Mouse (Mus musculus) embryo, embryonic 11 days (tissue): ENCODE data around the gene Rims1.

ENCODE experiments used
- DNase-seq: peaks from one replicate; pipeline ENCODE4 v3.0.0-alpha.2; 2015

Gene Rims1

GRCm38 (mm10) chr1:22572720-22573119 lies 233.1 kb downstream of the Rims1 start:
- DNase-seq = no peak

- no peak for DNase-seq
Measured at GRCm38 (mm10) chr1:22546273-22546672, 259.5 kb downstream of the Rims1 start.

GRCm38 (mm10) chr1:22538129-22538528 lies 267.7 kb downstream of the Rims1 start:
- no peak for DNase-seq

- no peak for DNase-seq
Measured at GRCm38 (mm10) chr1:22536776-22537175, 269.0 kb downstream of the Rims1 start.

DNA sequence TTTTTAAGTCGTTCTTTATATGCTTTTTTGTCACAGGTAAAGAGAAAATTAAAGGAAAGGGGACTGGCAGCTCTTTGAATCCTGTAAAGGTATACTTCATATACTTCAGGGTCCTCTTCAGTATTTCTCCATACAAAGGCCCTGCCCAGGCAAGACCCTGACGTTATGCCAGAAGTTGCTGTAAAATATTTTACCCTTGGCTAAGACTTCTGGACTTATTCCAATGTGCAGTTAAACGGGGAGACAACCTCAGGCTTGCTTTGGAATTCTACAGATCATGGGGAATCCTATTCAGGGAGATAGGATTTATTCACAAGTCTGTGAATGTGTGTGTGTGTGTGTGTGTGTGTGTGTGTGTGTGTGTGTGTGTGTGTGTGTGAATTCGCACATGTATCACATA lies 270.7 kb downstream of the Rims1 start:
- no peak for DNase-seq

DNA sequence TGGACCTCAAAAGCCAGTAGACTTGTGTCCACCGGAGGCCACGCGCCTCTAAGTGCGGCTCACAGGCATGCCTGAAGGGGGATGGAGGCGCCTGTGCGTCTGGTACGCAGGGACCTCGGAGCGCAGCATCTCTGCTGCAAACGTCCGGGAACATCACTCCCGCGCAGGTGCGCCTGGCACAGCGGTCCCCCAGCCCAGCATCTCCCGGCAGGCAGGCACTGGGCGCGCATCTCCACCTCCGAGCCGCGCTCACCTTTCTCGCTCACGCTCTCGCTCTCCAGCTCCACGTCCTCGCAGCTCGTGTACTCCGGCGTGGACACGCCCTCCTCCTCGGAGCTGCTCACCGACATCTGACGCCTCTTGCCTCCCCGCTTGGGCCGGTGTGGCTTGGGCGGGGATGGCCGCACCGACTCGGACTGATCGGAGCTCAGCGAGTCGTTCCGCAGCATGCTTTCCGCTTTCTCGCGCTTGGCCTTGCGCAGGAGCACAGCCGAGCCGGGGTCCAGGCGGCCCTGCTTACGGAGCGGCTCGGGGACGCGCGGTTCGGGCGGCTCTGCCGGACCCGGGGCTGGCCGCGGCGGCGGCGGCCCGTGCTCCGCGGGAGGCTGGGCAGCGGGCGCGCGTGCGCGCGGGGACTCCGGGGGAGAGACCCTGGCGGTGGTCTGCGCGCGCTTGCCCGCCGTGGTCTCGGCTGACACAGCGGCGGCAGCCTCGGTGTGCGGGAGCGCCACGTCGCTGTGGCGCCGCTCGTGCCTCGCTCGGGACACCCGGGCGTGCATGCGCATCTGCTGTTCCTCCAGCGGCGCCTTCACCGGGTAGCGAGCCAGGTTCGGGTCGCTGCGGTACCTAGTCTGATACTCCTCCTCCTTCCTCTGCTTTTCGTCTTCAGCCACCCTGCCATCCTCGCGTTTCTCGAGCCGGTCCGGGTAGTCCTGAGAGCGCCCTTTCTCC lies 272.4 kb downstream of the Rims1 start:
- DNase-seq = peak; percentile 77

DNA sequence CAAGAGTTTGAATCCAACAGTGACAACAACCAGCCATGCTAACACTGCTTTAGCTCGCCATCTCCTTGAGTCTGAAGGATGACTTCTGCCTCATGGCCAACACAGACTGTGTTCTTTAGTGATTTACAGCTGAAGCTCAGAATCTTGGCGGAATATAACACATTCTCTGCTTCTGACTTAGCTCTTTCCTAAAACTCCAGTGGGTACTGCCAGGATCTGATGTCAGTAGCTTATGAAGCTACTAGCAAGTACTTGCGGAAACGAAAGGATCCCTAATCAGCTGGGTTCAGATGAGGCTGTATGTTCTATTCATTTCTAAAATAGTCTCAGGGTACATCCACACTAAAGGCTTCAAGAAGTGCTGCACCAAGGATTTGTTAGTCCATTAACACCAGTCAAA lies 290.7 kb downstream of the Rims1 start:
- no peak for DNase-seq

DNA sequence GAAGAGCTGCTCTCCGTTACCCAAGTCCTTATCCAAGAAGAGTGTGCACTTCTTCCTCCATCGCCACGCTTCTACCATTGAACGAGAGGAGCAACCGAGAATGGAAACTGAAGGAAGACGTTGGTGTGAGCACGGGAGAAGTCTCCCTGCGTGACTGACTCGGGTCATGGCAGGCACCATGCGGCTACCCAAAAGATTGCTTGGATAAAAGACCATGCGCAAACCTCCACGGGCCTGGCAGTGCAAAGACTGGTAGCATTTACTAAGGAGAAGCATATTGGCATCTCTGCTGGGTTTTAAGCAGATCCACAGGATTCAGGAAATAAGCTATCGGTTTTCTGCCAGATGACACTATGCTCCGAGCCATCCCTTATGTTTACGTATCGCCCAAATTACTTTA lies 293.4 kb downstream of the Rims1 start:
- DNase-seq = no peak

DNA sequence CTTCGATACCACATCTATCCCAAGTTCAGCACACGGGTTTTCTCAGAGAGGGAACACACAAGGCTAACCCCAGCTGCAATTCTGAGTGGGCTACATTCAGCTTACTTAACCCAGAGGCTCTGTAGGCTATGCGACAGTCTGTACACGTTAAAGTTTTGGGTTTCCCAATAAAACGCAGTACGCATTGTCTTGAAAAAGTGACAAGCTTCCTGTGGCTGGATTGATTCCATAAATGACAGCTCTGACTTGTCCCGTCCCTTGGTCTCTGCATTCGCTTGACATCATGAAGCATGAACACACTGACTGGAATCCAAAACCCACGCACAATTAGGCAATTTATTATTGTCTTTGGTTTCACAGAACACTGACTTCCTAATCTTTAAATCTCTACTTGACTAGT lies 294.2 kb downstream of the Rims1 start:
- DNase-seq = no peak

GRCm38 (mm10) chr1:22508735-22509615 lies 296.8 kb downstream of the Rims1 start:
- no peak for DNase-seq

- DNase-seq = peak; percentile 76
Measured at GRCm38 (mm10) chr1:22487270-22487864, 318.4 kb downstream of the Rims1 start.

- no peak for DNase-seq
Measured at GRCm38 (mm10) chr1:22476220-22476619, 329.6 kb downstream of the Rims1 start.

- DNase-seq = no peak
Measured at GRCm38 (mm10) chr1:22467033-22467432, 338.8 kb downstream of the Rims1 start.

DNA sequence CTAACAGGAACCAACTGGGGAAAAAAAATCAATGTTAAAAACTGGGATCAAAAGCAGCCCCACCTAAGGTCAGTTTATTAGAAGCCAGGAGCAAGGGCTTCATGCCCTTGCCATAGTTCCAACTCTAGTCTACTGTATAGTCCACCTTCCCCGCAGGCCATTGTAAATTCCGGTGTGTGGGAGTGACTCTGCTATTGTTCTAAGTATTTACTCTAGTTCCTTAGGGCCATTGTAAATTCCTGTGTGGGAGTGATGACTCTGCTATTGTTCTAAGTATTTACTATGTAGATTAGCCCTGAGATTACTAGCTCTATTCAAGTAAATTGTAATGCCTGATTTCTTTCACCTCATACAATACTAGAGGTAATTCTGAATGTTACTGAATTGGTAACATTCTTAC lies 339.2 kb downstream of the Rims1 start:
- DNase-seq = no peak

DNA sequence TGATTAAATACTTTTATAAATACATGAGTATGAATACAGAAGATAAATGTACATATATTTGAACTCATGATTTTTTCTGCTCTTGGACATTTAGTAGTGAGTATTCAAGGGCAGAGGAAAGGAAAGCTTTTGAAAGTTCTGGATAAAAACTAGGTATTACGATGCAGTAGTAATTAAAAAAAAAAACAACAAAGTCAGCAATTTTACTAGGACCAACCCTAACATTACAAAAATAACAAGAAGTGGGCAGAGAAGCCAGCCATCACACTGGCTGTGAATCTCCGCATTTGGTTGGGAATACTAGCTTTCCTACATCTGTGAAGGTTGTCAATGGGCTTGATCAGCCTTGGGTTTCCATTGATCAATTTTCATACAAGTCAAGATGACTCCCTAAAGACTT lies 381.8 kb downstream of the Rims1 start:
- no peak for DNase-seq

DNA sequence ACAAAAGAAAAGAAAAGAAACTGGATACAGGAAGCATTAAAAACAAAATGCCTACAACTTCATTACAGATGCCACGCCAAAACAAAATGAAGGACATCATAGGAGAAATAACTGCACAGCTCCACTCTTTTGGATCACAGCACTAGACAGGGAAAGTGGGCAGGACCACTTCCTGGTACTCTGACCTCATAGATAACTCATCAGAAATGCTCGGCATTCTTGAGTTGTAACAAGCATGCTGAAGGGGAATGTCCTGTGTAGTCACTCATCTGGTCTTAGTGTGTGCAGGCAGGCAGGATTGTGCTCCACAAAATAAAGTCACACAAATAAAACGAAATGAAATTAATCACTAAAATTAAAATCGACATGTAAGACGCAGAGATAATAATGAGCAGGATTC lies 383.7 kb downstream of the Rims1 start:
- peak; percentile 6 for DNase-seq

- DNase-seq = no peak
Measured at GRCm38 (mm10) chr1:22410173-22410572, 395.6 kb downstream of the Rims1 start.

DNA sequence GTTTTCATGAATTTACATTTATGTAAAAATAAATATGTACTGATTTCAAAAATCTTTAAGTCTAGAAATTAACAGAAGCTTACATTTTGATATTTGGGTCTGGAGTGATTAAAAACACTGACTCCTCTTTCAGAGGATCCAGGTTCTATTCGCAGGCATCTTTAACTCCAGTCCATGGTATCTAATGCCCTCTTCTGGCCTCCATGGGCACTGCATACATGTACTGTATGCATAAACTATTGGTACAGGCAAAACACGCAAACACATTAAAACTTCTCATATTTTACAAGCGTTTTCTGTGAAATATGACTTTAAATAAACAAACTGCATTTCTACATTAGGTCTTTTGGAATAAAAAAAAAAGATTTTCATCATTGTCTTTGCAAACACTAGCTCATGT lies 419.4 kb downstream of the Rims1 start:
- DNase-seq = peak; percentile 16

- DNase-seq = no peak
Measured at GRCm38 (mm10) chr1:22377652-22378051, 428.1 kb downstream of the Rims1 start.

DNA sequence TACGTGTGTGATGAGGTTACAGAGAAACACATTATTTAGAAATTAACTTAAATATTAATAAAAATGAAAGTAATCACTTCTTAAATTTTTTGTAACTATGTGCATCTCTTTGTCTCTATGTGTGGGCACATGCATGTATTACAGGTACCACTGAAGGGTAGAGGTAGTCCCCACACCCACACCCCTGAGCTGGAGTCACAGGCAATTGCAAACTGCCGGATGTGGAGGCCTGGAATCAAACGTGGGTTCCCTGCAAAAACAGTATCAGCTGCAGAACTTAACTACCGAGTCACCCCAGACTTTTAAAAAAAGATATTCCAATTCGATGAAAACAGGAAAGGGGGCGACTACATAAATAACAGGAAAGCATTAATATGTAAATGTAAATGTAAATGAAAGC lies 428.7 kb downstream of the Rims1 start:
- no peak for DNase-seq

DNA sequence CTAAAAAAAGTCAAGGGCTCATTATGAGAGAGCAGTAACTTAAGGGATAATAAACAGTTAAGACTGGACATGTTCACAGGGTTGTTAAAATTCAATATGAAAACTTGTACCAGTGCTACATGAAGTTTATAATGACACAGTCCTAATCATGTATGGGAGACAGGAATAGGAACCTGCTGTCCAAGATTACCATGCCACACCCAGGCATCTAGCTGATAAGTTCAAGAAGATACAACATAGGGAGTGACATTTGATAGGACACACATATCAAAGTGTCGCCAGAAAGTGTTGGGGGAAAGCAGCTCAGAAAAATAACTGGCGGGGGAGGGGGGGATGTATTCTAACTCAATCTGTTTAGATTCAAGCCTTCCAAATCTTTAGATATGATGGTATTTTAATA lies 449.6 kb downstream of the Rims1 start:
- DNase-seq = no peak

GRCm38 (mm10) chr1:22353687-22354086 lies 452.1 kb downstream of the Rims1 start:
- no peak for DNase-seq

DNA sequence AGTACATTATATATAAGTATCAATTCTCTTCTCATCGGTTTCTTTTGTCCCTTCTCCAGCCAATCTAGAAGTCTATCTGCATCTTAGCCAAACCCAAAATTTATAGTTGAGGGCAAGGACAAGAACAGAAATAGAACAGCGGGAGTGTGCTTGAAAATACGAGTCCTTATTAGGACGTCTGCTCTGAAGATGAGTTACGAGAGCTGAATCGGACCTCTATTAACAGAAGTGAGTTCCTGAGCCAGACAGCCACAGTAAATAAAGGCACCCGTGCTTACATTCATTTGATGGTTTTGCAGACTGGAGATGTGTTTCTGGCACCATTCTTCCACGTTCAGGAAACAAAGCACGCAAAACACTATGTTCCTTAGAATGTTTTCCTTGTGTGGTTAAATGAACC lies 466.9 kb downstream of the Rims1 start:
- DNase-seq = no peak
